18 mouse cellular contexts compared by ENCODE assay signal in genomic region chr13:113938561-113938960, GRCm38 (mm10).
"Had no signal": no experiment of that assay in that cellular context is flagged by ENCODE, and none has a peak within 500 bp of the region (broad histone marks: within the 10 kb centered on the region; RNA-seq: fewer than 3 reads in every experiment).

No protein-coding gene starts in this region.

- H3K9me3 ChIP-seq: kidney, embryonic 15.5 days; limb, embryonic 13.5 days; liver, embryonic 12.5 days; liver, embryonic 15.5 days; lung, embryonic 15.5 days; stomach, embryonic 15.5 days had no signal

- H3K4me2 ChIP-seq: kidney, embryonic 15.5 days; limb, embryonic 13.5 days; liver, embryonic 12.5 days; liver, embryonic 15.5 days; lung, embryonic 15.5 days; midbrain, embryonic 11.5 days; stomach, embryonic 15.5 days had no signal

- H3K4me3 ChIP-seq: kidney, embryonic 15.5 days; left cerebral cortex, adult 2 months; limb, embryonic 13.5 days; liver, embryonic 12.5 days; liver, embryonic 15.5 days; lung, embryonic 15.5 days; megakaryocyte, embryonic 14.5 days; stomach, embryonic 15.5 days had no signal

- H3K36me3 ChIP-seq: kidney, embryonic 15.5 days; limb, embryonic 13.5 days; liver, embryonic 15.5 days; lung, embryonic 15.5 days; stomach, embryonic 15.5 days had no signal

- H3K4me1 ChIP-seq: kidney, embryonic 15.5 days; lung, embryonic 15.5 days; megakaryocyte, embryonic 14.5 days; stomach, embryonic 15.5 days had no signal

- H3K27me3 ChIP-seq: kidney, embryonic 15.5 days; limb, embryonic 13.5 days; liver, embryonic 12.5 days; liver, embryonic 15.5 days; lung, embryonic 15.5 days; megakaryocyte, embryonic 14.5 days; stomach, embryonic 15.5 days had no signal

- H3K27ac ChIP-seq: kidney, embryonic 15.5 days; left cerebral cortex, adult 2 months; limb, embryonic 13.5 days; liver, embryonic 12.5 days; liver, embryonic 15.5 days; lung, embryonic 15.5 days; stomach, embryonic 15.5 days had no signal

- H3K9ac ChIP-seq: kidney, embryonic 15.5 days; limb, embryonic 13.5 days; liver, embryonic 12.5 days; liver, embryonic 15.5 days; lung, embryonic 15.5 days; stomach, embryonic 15.5 days had no signal

- DNase-seq: kidney, postnatal 10 days; kidney, postnatal 36 days; layer of hippocampus, postnatal 36 days; liver; lung, adult 18-20 months; lung, postnatal 10 days; lung, postnatal 36 days; midbrain, embryonic 14.5 days; thymus, postnatal 25 days had no signal
